Mouse (Mus musculus) midbrain, embryonic 12.5 days (tissue): ENCODE data around the gene Gm13277. TPM values are rescaled to one million over a fixed set of nuclear protein-coding genes. Genes with fewer than 3 reads are reported as not detected.
"Not testable (repeated sequence)": the region's sequence is repeated elsewhere in the genome, so short reads cannot be mapped to it uniquely, and the experiment has no call there.

Source experiments
- ATAC-seq: fragments of 200-750 bp; cut with Nextera tagmentation; 2 replicates; pipeline ENCODE4 v1.8.0; 2017; ENCODE audit warnings: low read depth, moderate TSS enrichment, moderate library complexity; ENCODE audit not compliant: low FRiP score
- H3K27ac ChIP-seq: fragments of 300-500 bp; sonication (generic); replicated peaks from 2 replicates; pipeline ENCODE4 v1.5.1; 2016; ENCODE audit warnings: mild to moderate bottlenecking
- H3K27me3 ChIP-seq: fragments of 300-500 bp; sonication (generic); 2 replicates; pipeline ENCODE4 v1.6.1; 2016; ENCODE audit warnings: mild to moderate bottlenecking
- H3K36me3 ChIP-seq: fragments of 300-500 bp; sonication (generic); 2 replicates; pipeline ENCODE4 v1.6.1; 2016
- H3K4me1 ChIP-seq: fragments of 300-500 bp; sonication (generic); 2 replicates; pipeline ENCODE4 v1.6.1; 2016
- H3K4me2 ChIP-seq: fragments of 300-500 bp; sonication (generic); replicated peaks from 2 replicates; pipeline ENCODE4 v1.6.1; 2016; ENCODE audit warnings: mild to moderate bottlenecking, moderate library complexity
- H3K4me3 ChIP-seq: fragments of 300-500 bp; sonication (generic); 2 replicates; pipeline ENCODE4 v1.5.1; 2016; ENCODE audit warnings: mild to moderate bottlenecking
- H3K9ac ChIP-seq: fragments of 300-500 bp; sonication (generic); replicated peaks from 2 replicates; pipeline ENCODE4 v1.6.1; 2016; ENCODE audit warnings: mild to moderate bottlenecking, moderate library complexity
- H3K9me3 ChIP-seq: fragments of 300-500 bp; sonication (generic); 2 replicates; pipeline ENCODE4 v1.6.1; 2016; ENCODE audit warnings: mild to moderate bottlenecking
- WGBS: fragments of 180-500 bp; shearing (Covaris S2); methylation state at CpG from one replicate; pipeline ENCODE4 v1.1.7; 2016; 5-methylcytosine and 5-hydroxymethylcytosine counted together
- polyA plus RNA-seq: library from polyadenylated mRNA; unstranded; fragments of >200 nt; fragmentation: Nextera tagmentation; extraction: Ambion mirVana; gene quantifications from 2 replicates; pipeline ENCODE4 v1.2.1, GENCODE M21; 2016

Gm13277 gene
- polyA plus RNA-seq, 1 experiment from 2014 or later = not detected

- not testable (repeated sequence) for ATAC-seq, H3K27ac ChIP-seq, H3K4me3 ChIP-seq, H3K4me1 ChIP-seq, H3K27me3 ChIP-seq, H3K9me3 ChIP-seq, H3K36me3 ChIP-seq, H3K4me2 ChIP-seq, H3K9ac ChIP-seq
- under 1% methylated on average over 14 of the region's 52 CpGs for WGBS
Observed at GRCm38 (mm10) chr4:88793936-88794675, 5.7 kb downstream of the Gm13277 start, which contains the start of gene Gm13275. TSS of gene Gm13275 (plus strand) at chr4:88794487.

DNA sequence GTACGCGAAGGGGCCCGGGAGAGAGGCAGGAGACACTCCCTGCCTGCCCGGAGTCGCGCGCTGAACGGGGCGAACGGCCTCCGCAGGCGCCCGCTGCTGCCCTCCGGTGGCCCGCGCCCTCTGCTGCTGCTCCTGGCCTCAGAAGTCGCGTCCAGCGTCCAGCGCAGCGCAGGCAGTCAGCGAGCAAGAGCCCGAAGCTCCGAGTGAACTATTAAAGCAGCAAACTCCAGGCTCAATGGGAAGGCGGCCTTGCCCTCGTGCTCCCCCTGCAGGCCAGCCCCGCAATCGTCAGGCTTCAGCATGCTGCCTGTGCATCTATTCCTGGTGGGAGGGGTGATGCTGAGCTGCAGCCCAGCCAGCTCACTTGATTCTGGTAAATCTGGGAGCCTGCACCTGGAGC lies 8.7 kb downstream of the Gm13277 start, which contains the start of gene Gm13279:
Gene Gm13279 (plus strand): TSS at position 301 of the 400 bp plus-strand sequence.
- not testable (repeated sequence) for H3K4me2 ChIP-seq, H3K27me3 ChIP-seq, H3K4me3 ChIP-seq, H3K36me3 ChIP-seq, H3K9ac ChIP-seq, H3K9me3 ChIP-seq, H3K27ac ChIP-seq, ATAC-seq, H3K4me1 ChIP-seq
- WGBS = no CpG with 5 or more reads among the region's 28 CpGs

DNA sequence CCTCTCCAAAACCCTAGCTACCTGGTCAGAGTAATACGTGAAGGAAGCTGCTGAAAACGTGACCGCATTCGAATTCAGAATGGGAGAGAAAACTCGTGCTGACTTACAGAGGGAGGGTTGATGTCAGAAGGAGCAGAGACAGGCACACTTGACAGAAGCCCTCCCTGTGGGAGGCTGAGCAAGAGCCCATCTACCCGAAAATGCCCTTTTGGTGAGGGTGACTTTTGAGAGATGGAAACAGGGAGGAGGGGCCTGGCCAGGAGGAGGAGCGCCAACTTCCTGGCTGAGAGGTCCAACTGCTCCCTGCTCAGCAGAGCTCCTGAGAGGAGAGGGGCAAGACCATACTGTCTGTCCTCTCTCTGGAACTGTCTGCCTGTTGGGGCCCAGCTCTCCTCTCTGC lies 10.9 kb downstream of the Gm13277 start, which contains the start of gene Gm13285:
Gene Gm13285 (plus strand): TSS at position 301 of the 400 bp plus-strand sequence.
- not testable (repeated sequence) for H3K27me3 ChIP-seq, H3K4me2 ChIP-seq, H3K9me3 ChIP-seq, H3K36me3 ChIP-seq, H3K4me3 ChIP-seq, H3K27ac ChIP-seq, H3K4me1 ChIP-seq, ATAC-seq, H3K9ac ChIP-seq
- 28% methylated on average over 6 of the region's 7 CpGs for WGBS

DNA sequence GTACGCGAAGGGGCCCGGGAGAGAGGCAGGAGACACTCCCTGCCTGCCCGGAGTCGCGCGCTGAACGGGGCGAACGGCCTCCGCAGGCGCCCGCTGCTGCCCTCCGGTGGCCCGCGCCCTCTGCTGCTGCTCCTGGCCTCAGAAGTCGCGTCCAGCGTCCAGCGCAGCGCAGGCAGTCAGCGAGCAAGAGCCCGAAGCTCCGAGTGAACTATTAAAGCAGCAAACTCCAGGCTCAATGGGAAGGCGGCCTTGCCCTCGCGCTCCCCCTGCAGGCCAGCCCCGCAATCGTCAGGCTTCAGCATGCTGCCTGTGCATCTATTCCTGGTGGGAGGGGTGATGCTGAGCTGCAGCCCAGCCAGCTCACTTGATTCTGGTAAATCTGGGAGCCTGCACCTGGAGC lies 14.5 kb downstream of the Gm13277 start, which contains the start of gene Gm13287:
Gene Gm13287 (plus strand): TSS at position 301 of the 400 bp plus-strand sequence.
- not testable (repeated sequence) for H3K27me3 ChIP-seq, H3K9me3 ChIP-seq, H3K4me2 ChIP-seq, H3K36me3 ChIP-seq, H3K27ac ChIP-seq, H3K9ac ChIP-seq, H3K4me3 ChIP-seq, ATAC-seq, H3K4me1 ChIP-seq
- WGBS = no CpG with 5 or more reads among the region's 29 CpGs

GRCm38 (mm10) chr4:88805231-88805630 lies 16.8 kb downstream of the Gm13277 start, which contains the start of gene Gm13288:
TSS of gene Gm13288 (plus strand) at chr4:88805531.
- WGBS = no CpG with 5 or more reads among the region's 8 CpGs
- not testable (repeated sequence) for H3K27me3 ChIP-seq, H3K36me3 ChIP-seq, ATAC-seq, H3K9ac ChIP-seq, H3K27ac ChIP-seq, H3K4me1 ChIP-seq, H3K9me3 ChIP-seq
- peak within 1 kb of the TSS; percentile 24; the same call in 1 of the 2 replicates for H3K4me3 ChIP-seq
- H3K4me2 ChIP-seq = peak within 1 kb of the TSS; percentile 38

DNA sequence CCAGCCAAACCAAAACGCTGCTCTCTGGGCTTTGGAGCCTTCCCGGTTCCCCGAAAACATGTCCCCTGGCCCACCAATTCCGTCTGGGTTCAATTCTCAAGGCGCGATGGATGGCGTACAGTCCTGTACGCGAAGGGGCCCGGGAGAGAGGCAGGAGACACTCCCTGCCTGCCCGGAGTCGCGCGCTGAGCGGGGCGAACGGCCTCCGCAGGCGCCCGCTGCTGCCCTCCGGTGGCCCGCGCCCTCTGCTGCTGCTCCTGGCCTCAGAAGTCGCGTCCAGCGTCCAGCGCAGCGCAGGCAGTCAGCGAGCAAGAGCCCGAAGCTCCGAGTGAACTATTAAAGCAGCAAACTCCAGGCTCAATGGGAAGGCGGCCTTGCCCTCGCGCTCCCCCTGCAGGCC lies 17.3 kb downstream of the Gm13277 start:
- Histone ChIP-seq H3K4me3 (peak overlapping the region; percentile 24; the same call in 1 of the 2 replicates), H3K27me3 (peaks cover 10% of the 10 kb centered on the region), H3K4me2 (peak overlapping the region; percentile 38)
- H3K4me1 ChIP-seq, ATAC-seq, H3K9ac ChIP-seq, H3K27ac ChIP-seq, H3K9me3 ChIP-seq, H3K36me3 ChIP-seq: not testable (repeated sequence)
- WGBS = 1% methylated on average over 13 of the region's 34 CpGs

DNA sequence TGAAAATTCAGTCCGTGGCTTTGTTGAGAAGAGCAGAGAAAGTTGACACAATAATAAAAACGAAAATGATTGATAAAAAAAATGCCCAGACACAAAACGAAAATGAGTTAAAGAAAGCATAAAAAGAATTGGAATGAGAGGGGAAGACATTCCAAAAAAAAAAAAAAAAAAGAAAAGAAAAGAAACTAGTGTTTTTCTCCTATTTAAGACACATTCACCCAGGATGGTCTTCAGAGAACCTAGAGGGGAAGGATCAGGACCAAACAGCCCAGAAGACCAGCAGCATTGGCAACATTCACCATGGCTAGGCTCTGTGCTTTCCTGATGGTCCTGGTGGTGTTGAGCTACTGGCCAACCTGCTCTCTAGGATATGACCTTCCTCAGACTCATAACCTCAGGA lies 27.5 kb downstream of the Gm13277 start, which contains the start of gene Ifna7:
Gene Ifna7 (plus strand): TSS at position 301 of the 400 bp plus-strand sequence.
- H3K4me3 ChIP-seq = no peak within 1 kb of the TSS
- no peaks in the 10 kb centered on the region for H3K9me3 ChIP-seq
- H3K27me3 ChIP-seq = peaks cover 1% of the 10 kb centered on the region; the same call in 1 of the 2 replicates
- no peak within 1 kb of the TSS for H3K27ac ChIP-seq
- H3K9ac ChIP-seq = no peak within 1 kb of the TSS
- H3K36me3 ChIP-seq = no peaks in the 10 kb centered on the region
- no peak within 1 kb of the TSS for H3K4me2 ChIP-seq
- H3K4me1 ChIP-seq = no peaks in the 10 kb centered on the region
- no peak for ATAC-seq
- WGBS = 62% methylated on average over 3 of the region's 3 CpGs

DNA sequence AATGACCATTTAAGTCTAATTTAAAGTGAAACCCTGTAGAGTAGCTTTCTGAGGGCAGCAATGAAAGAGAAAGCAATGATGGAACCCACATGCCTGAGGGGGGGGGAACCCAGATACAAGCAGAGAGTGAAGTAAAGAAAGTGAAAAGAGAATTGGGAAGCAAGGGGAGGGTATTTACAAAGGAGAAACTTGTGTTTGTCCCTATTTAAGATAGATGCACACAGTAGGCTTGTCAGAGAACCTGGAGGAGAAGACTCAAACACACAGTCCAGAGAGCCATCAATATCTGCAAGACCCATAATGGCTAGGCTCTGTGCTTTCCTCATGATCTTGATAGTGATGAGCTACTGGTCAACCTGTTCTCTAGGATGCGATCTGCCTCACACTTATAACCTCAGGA lies 31.2 kb downstream of the Gm13277 start, which contains the start of gene Ifna11:
Gene Ifna11 (plus strand): TSS at position 301 of the 400 bp plus-strand sequence.
- no peak for ATAC-seq
- no peak within 1 kb of the TSS for H3K27ac ChIP-seq
- H3K9ac ChIP-seq = no peak within 1 kb of the TSS
- no peaks in the 10 kb centered on the region for H3K36me3 ChIP-seq
- no peak within 1 kb of the TSS for H3K4me3 ChIP-seq
- 100% methylated on average over 1 of the region's 1 CpGs for WGBS
- no peaks in the 10 kb centered on the region for H3K9me3 ChIP-seq
- H3K4me2 ChIP-seq = no peak within 1 kb of the TSS
- no peaks in the 10 kb centered on the region for H3K27me3 ChIP-seq
- H3K4me1 ChIP-seq = no peaks in the 10 kb centered on the region

DNA sequence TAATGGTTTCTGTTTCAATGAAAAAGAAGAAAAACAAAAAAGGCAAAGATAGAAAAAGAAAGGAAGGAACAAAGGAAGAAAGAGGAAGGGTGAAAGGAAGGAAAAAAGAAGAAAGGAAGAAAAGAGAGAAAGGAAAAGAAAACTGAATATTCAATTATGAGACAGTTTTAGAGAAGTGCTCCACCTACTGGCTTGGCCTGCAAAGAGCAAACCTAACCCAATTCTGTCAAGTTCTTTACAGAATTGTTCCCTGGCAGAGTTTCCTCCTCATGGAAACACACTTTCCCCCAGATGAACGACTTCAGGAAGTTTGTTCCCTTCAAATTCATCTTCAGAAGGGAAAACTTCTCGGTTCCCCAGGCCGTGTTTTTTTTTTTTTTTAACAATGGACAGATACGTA lies 34.6 kb downstream of the Gm13277 start:
- Histone ChIP-seq H3K9me3 (no peaks in the 10 kb centered on the region), H3K36me3 (no peaks in the 10 kb centered on the region), H3K4me1 (no peaks in the 10 kb centered on the region), H3K4me3 (no peak overlapping the region), H3K27ac (no peak overlapping the region), H3K9ac (no peak overlapping the region), H3K27me3 (no peaks in the 10 kb centered on the region), H3K4me2 (no peak overlapping the region)
- ATAC-seq = no peak
- 23% methylated on average over 4 of the region's 4 CpGs for WGBS

DNA sequence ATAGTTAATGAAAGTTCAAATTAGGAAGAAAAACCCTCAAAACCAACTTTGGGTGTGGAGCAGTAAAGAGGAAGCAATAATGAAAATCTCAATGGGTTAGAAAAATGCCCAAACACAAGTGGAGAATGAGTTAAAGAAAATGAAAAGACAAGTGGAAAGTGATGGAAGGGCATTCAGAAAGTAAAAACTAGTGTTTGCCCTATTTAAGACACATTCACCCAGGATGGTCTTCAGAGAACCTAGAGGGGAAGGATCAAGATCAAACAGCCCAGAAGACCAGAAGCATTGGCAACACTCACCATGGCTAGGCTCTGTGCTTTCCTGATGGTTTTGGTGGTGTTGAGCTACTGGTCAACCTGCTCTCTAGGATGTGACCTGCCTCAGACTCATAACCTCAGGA lies 38.7 kb downstream of the Gm13277 start, which contains the start of gene Ifna6:
Gene Ifna6 (plus strand): TSS at position 301 of the 400 bp plus-strand sequence.
- not testable (repeated sequence) for H3K9me3 ChIP-seq, H3K27me3 ChIP-seq, H3K36me3 ChIP-seq, ATAC-seq, H3K4me3 ChIP-seq, H3K4me2 ChIP-seq, H3K9ac ChIP-seq, H3K27ac ChIP-seq, H3K4me1 ChIP-seq

DNA sequence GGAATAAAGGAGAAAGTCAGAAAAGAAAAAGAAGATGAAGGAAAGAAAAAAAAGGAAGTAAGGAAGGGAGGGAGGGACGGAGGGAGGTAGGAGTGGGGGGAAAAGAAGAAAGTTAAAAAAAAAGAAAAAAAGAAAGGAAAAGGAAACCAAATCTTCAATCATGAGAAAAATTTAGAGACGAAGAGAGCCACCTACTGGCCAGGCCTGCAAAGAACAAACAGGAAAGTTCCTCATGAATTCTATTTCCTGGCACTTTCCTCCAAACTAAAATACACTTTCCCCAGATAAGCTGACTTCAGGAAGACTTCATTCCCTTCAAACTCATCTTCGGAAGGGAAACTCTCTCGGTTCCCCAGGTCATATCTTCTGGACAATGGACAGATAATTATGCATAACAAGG lies 42.1 kb downstream of the Gm13277 start:
- Histone ChIP-seq H3K4me3 (no peak overlapping the region), H3K4me1 (no peaks in the 10 kb centered on the region), H3K4me2 (no peak overlapping the region), H3K36me3 (no peaks in the 10 kb centered on the region), H3K9me3 (no peaks in the 10 kb centered on the region), H3K27me3 (no peaks in the 10 kb centered on the region), H3K9ac (no peak overlapping the region), H3K27ac (no peak overlapping the region)
- ATAC-seq = no peak
- 25% methylated on average over 4 of the region's 4 CpGs for WGBS

- not testable (repeated sequence) for H3K27me3 ChIP-seq, H3K4me3 ChIP-seq, H3K9ac ChIP-seq, H3K36me3 ChIP-seq, H3K4me1 ChIP-seq, ATAC-seq, H3K27ac ChIP-seq, H3K9me3 ChIP-seq, H3K4me2 ChIP-seq
- 75% methylated on average over 1 of the region's 1 CpGs for WGBS
Observed at GRCm38 (mm10) chr4:88835225-88835624, 46.8 kb downstream of the Gm13277 start, which contains the start of gene Ifna5. TSS of gene Ifna5 (plus strand) at chr4:88835525.
